Mouse (Mus musculus) midbrain, postnatal 0 days (tissue): ENCODE measurements around the gene Gm20388. TPM values are rescaled to one million over a fixed set of nuclear protein-coding genes. Genes with fewer than 3 reads are reported as not detected.

Experiments
- ATAC-seq: fragments of 200-750 bp; cut with Nextera tagmentation; 2 replicates; pipeline ENCODE4 v1.8.0; 2017; ENCODE audit warnings: moderate number of reproducible peaks, mild to moderate bottlenecking, moderate TSS enrichment, moderate library complexity; ENCODE audit not compliant: low FRiP score
- DNase-seq: peaks from one replicate; pipeline ENCODE4 v3.0.0-alpha.2; 2015; ENCODE audit warnings: low spot score
- H3K27ac ChIP-seq: fragments of 300-500 bp; sonication (generic); 2 replicates; pipeline ENCODE4 v1.5.1; 2014; ENCODE audit warnings: low read depth, mild to moderate bottlenecking, low read length, mixed read lengths
- H3K27me3 ChIP-seq: fragments of 300-500 bp; sonication (generic); 2 replicates; pipeline ENCODE4 v1.6.1; 2014; ENCODE audit warnings: low read length, control low read depth, mixed read lengths; ENCODE audit not compliant: insufficient read depth
- H3K36me3 ChIP-seq: fragments of 300-500 bp; sonication (generic); 2 replicates; pipeline ENCODE4 v1.6.1; 2014; ENCODE audit warnings: low read length, control low read depth, mixed read lengths; ENCODE audit not compliant: insufficient read depth
- H3K4me1 ChIP-seq: fragments of 300-500 bp; sonication (generic); 2 replicates; pipeline ENCODE4 v1.6.1; 2014; ENCODE audit warnings: mild to moderate bottlenecking, control low read depth, antibody characterized with exemption, low read length, mixed read lengths; ENCODE audit not compliant: insufficient read depth
- H3K4me2 ChIP-seq: fragments of 300-500 bp; sonication (generic); 2 replicates; pipeline ENCODE4 v1.6.1; 2014; ENCODE audit warnings: low read depth, mild to moderate bottlenecking, low read length, mixed read lengths; ENCODE audit not compliant: poor library complexity, severe bottlenecking
- H3K4me3 ChIP-seq: fragments of 300-500 bp; sonication (generic); 2 replicates; pipeline ENCODE4 v1.5.1; 2014; ENCODE audit warnings: low read depth, mild to moderate bottlenecking, low read length, moderate library complexity
- H3K9ac ChIP-seq: fragments of 300-500 bp; sonication (generic); replicated peaks from 2 replicates; pipeline ENCODE4 v1.6.1; 2014; ENCODE audit warnings: mild to moderate bottlenecking, low read length, moderate library complexity, mixed read lengths; ENCODE audit not compliant: poor library complexity, severe bottlenecking
- H3K9me3 ChIP-seq: fragments of 300-500 bp; sonication (generic); 2 replicates; pipeline ENCODE4 v1.6.1; 2016; ENCODE audit warnings: low read length, control low read depth
- CTCF ChIP-seq: IDR thresholded peaks from 2 replicates; pipeline ENCODE4 v1.5.1; 2016; ENCODE audit warnings: antibody characterized with exemption, mild to moderate bottlenecking
- WGBS: fragments of 180-500 bp; shearing (Covaris S2); extraction: QIAGEN DNeasy Blood & Tissue Kit; methylation state at CpG from one replicate; pipeline ENCODE4 v1.1.7; 2014; 5-methylcytosine and 5-hydroxymethylcytosine counted together
- polyA plus RNA-seq: library from polyadenylated mRNA; unstranded; fragments of >200 nt; fragmentation: Nextera tagmentation; extraction: Ambion mirVana; gene quantifications from 2 replicates; pipeline ENCODE4 v1.2.1, GENCODE M21; 2015
- total RNA-seq: library from RNA; depleted of rRNA; stranded (reverse); fragments of >200 nt; gene quantifications from 2 replicates; pipeline ENCODE4 v1.2.3, GENCODE M21; 2014

Gene Gm20388
- total and polyA plus RNA-seq, 2 experiments from 2014 or later, result 74.2 TPM; not detected in 1

- Histone ChIP-seq H3K27ac (no peak overlapping the region), H3K4me1 (peaks cover 16% of the 10 kb centered on the region), H3K9me3 (no peaks in the 10 kb centered on the region), H3K36me3 (no peaks in the 10 kb centered on the region), H3K27me3 (no peaks in the 10 kb centered on the region), H3K4me3 (no peak overlapping the region), H3K9ac (no peak overlapping the region), H3K4me2 (no peak overlapping the region)
- no peak for TF ChIP-seq CTCF
- WGBS, result 87% methylated on average over 2 of the region's 2 CpGs
- ATAC-seq (no peak), DNase-seq (no peak)
Observed at GRCm38 (mm10) chr8:122937545-122938053, 3027.0 kb downstream of the Gm20388 start.

DNA sequence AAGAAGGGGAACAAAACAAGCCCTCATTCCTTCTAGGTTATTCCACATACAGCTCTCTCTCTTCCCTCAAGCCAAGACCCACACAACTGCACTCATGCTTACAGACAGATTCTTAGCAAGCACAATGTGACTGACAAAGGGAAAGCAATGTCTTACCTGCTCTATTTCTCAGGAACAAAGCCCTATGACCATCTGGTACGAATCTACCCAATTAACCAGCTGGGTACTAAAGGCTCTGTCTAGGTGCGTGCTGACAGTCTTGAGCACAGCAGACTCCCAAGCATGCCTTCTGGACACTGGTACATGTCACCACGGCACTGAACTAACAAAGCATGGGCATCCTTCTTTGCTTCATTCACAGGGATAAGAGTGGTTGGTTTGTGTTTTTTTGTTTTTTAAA lies 3027.5 kb downstream of the Gm20388 start:
- no peak for ATAC-seq
- H3K27ac ChIP-seq, result no peak overlapping the region
- 76% methylated on average over 3 of the region's 3 CpGs for WGBS

DNA sequence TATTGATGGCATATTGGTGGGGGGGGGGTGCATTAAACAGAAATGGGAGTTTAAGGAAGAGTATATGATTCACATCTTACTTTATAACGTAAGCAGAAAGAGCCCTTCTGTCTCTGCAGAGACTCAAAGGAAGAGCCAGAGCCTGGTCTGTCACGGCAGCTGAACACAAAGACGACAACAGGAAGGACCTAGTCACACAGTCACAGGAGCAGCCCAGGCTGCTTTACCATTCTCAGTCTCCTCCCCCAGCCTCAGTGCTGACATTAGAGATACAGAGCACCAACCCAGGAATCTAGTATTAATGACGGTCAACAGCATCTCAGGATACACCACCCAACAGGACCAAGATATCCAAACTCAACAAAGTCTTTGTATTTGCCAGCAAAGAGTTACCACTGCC lies 3027.9 kb downstream of the Gm20388 start:
- Histone ChIP-seq H3K4me2 (no peak overlapping the region), H3K9me3 (no peaks in the 10 kb centered on the region), H3K27me3 (no peaks in the 10 kb centered on the region), H3K36me3 (no peaks in the 10 kb centered on the region), H3K4me3 (no peak overlapping the region), H3K4me1 (peaks cover 19% of the 10 kb centered on the region), H3K27ac (no peak overlapping the region), H3K9ac (no peak overlapping the region)
- 45% methylated on average over 4 of the region's 4 CpGs for WGBS
- DNase-seq, result no peak
- TF ChIP-seq CTCF, result no peak
- ATAC-seq, result no peak

More for the DNA sequence above, 3027.5 kb downstream of the Gm20388 start:
- no peak for TF ChIP-seq CTCF
- Histone ChIP-seq H3K36me3 (no peaks in the 10 kb centered on the region), H3K9me3 (no peaks in the 10 kb centered on the region), H3K4me2 (no peak overlapping the region), H3K4me1 (peaks cover 19% of the 10 kb centered on the region), H3K4me3 (no peak overlapping the region), H3K9ac (no peak overlapping the region), H3K27me3 (no peaks in the 10 kb centered on the region)
- no peak for DNase-seq

- Histone ChIP-seq H3K4me2 (0 out of 2 replicates have a peak overlapping the region, but pooled peaks have one; percentile 20), H3K4me1 (peaks cover 18% of the 10 kb centered on the region), H3K27ac (peak overlapping the region; percentile 18; the same call in 1 of the 2 replicates), H3K9ac (no peak overlapping the region), H3K36me3 (no peaks in the 10 kb centered on the region), H3K4me3 (no peak overlapping the region), H3K27me3 (no peaks in the 10 kb centered on the region), H3K9me3 (no peaks in the 10 kb centered on the region)
- WGBS, result 59% methylated on average over 9 of the region's 9 CpGs
- peak; percentile 38 for TF ChIP-seq CTCF
- no peak for DNase-seq
- ATAC-seq, result no peak
Observed at GRCm38 (mm10) chr8:122942803-122943713, 3032.4 kb downstream of the Gm20388 start.

GRCm38 (mm10) chr8:122945775-122946174 lies 3035.1 kb downstream of the Gm20388 start:
- Histone ChIP-seq H3K27me3 (no peaks in the 10 kb centered on the region), H3K4me2 (no peak overlapping the region), H3K36me3 (no peaks in the 10 kb centered on the region), H3K4me1 (peaks cover 9% of the 10 kb centered on the region), H3K9me3 (no peaks in the 10 kb centered on the region), H3K9ac (no peak overlapping the region), H3K4me3 (no peak overlapping the region), H3K27ac (no peak overlapping the region)
- no peak for TF ChIP-seq CTCF
- ATAC-seq (no peak), DNase-seq (no peak)
- 73% methylated on average over 2 of the region's 2 CpGs for WGBS

GRCm38 (mm10) chr8:122949701-122950100 lies 3039.1 kb downstream of the Gm20388 start:
- Histone ChIP-seq H3K9ac (no peak overlapping the region), H3K4me2 (no peak overlapping the region), H3K36me3 (no peaks in the 10 kb centered on the region), H3K27ac (no peak overlapping the region), H3K4me1 (no peaks in the 10 kb centered on the region; the same call in 1 of the 2 replicates), H3K9me3 (no peaks in the 10 kb centered on the region), H3K27me3 (no peaks in the 10 kb centered on the region), H3K4me3 (no peak overlapping the region)
- no peak for TF ChIP-seq CTCF
- DNase-seq, result no peak
- no peak for ATAC-seq
- WGBS, result 74% methylated on average over 5 of the region's 5 CpGs
